In genomic region chr11:78246318-78247011, GRCm38 (mm10) we compare ENCODE assay signal across 9 mouse cellular contexts. TPM values are rescaled to one million over a fixed set of nuclear protein-coding genes. Genes with fewer than 3 reads are reported as not detected.
A peak's percentile ranks its signal among the peaks of the same experiment; 100 is the strongest.
DNase-seq lines count a peak whose midpoint lies in the region; ATAC-seq and TF ChIP-seq lines count a peak whose summit lies in the region.
"Had no signal": no experiment of that assay in that cellular context is flagged by ENCODE, and none has a peak within 500 bp of the region (broad histone marks: within the 10 kb centered on the region; RNA-seq: fewer than 3 reads in every experiment).

No protein-coding gene starts in this region.

- H3K4me3 ChIP-seq in heart, embryonic 15.5 days, result peak overlapping the region; percentile 99
- H3K4me3 ChIP-seq in ES-E14 (ENCODE audit: insufficient read depth in 1 of 2, low read depth in 1 of 2, low read length in 2 of 2, poor library complexity in 1 of 2, severe bottlenecking in 1 of 2), result peak overlapping the region; percentile 94 to 99
- H3K4me3 ChIP-seq in hindbrain, embryonic 11.5 days (ENCODE audit: low read depth, low read length), result peak overlapping the region; percentile 99
- peak overlapping the region; percentile 100 for H3K4me3 ChIP-seq in midbrain, embryonic 10.5 days

- 40% methylated on average over 7 of the region's 7 CpGs for WGBS in heart, embryonic 15.5 days
- WGBS in hindbrain, embryonic 11.5 days, result 54% methylated on average over 7 of the region's 7 CpGs
- WGBS in midbrain, embryonic 10.5 days, result 58% methylated on average over 7 of the region's 7 CpGs

- H3K9me3 ChIP-seq in heart, embryonic 15.5 days (replicated peaks), result no peaks in the 10 kb centered on the region
- no peaks in the 10 kb centered on the region for H3K9me3 ChIP-seq in ES-E14 (ENCODE audit: control insufficient read depth, insufficient read depth, low read depth, low read length)
- H3K9me3 ChIP-seq in hindbrain, embryonic 11.5 days (ENCODE audit: control insufficient read depth, low read length), result no peaks in the 10 kb centered on the region
- H3K9me3 ChIP-seq in midbrain, embryonic 10.5 days (replicated peaks), result no peaks in the 10 kb centered on the region

- intact Hi-C loops in heart, postnatal 14 days (cut with DNase I), result no loop called here
- intact Hi-C loops in left cerebral cortex, postnatal 25 days (cut with DNase I), result loop anchor here (2.0 kb wide), 1 partner anchor 14 kb away; the partner anchor contains the start of gene 2610507B11Rik

- in situ Hi-C loops in ES-E14 (cut with MboI; ENCODE audit: low sequenced_read_pairs in 2 of 2, unreplicated experiment in 2 of 2), result no loop called here

- H3K27me3 ChIP-seq in heart, embryonic 15.5 days, result no peaks in the 10 kb centered on the region
- H3K27me3 ChIP-seq in hindbrain, embryonic 11.5 days (ENCODE audit: control insufficient read depth, insufficient read depth, low read length), result no peaks in the 10 kb centered on the region
- H3K27me3 ChIP-seq in midbrain, embryonic 10.5 days (ENCODE audit: low read depth, poor library complexity, severe bottlenecking), result no peaks in the 10 kb centered on the region
- H3K27me3 ChIP-seq: Patski had no signal

- peak overlapping the region; percentile 98 for H3K27ac ChIP-seq in heart, embryonic 15.5 days
- peak overlapping the region; percentile 97; the same call in 1 of the 2 replicates for H3K27ac ChIP-seq in ES-E14 (ENCODE audit: insufficient read depth, low read depth, low read length, poor library complexity, severe bottlenecking)
- peak overlapping the region; percentile 86; the same call in 1 of the 2 replicates for H3K27ac ChIP-seq in hindbrain, embryonic 11.5 days (ENCODE audit: low read depth, low read length)
- 0 out of 2 replicates have a peak overlapping the region, but pooled peaks have one; percentile 91 for H3K27ac ChIP-seq in midbrain, embryonic 10.5 days (replicated peaks)

- no peak for ATAC-seq in heart, embryonic 15.5 days (replicated peaks; ENCODE audit: insufficient number of reproducible peaks, insufficient read depth, low FRiP score, low read depth)
- ATAC-seq in hindbrain, embryonic 11.5 days (ENCODE audit: low FRiP score), result no peak

- H3K9ac ChIP-seq in heart, embryonic 15.5 days, result peak overlapping the region; percentile 97
- H3K9ac ChIP-seq in ES-E14 (ENCODE audit: insufficient read depth, low read depth, low read length, poor library complexity, severe bottlenecking), result peak overlapping the region; percentile 16; the same call in 1 of the 2 replicates
- no peak overlapping the region; the same call in 1 of the 2 replicates for H3K9ac ChIP-seq in hindbrain, embryonic 11.5 days (ENCODE audit: low read depth, low read length)

- H3K4me2 ChIP-seq in heart, embryonic 15.5 days, result peak overlapping the region; percentile 82
- H3K4me2 ChIP-seq in hindbrain, embryonic 11.5 days (replicated peaks; ENCODE audit: low read depth, low read length), result peak overlapping the region; percentile 42

- peaks cover 14% of the 10 kb centered on the region for H3K36me3 ChIP-seq in heart, embryonic 15.5 days
- H3K36me3 ChIP-seq in ES-E14 (ENCODE audit: control insufficient read depth, insufficient read depth, low read length, poor library complexity, severe bottlenecking), result peaks cover 6% of the 10 kb centered on the region; the same call in 1 of the 2 replicates
- no peaks in the 10 kb centered on the region for H3K36me3 ChIP-seq in hindbrain, embryonic 11.5 days (ENCODE audit: control insufficient read depth, insufficient read depth, low read length)
- peaks cover 25% of the 10 kb centered on the region for H3K36me3 ChIP-seq in midbrain, embryonic 10.5 days

- H3K4me1 ChIP-seq in heart, embryonic 15.5 days (replicated peaks), result peaks cover 30% of the 10 kb centered on the region
- H3K4me1 ChIP-seq in ES-E14 (ENCODE audit: control insufficient read depth in 2 of 2, insufficient read depth in 2 of 2, low read length in 2 of 2, poor library complexity in 1 of 2), result peaks cover 11 to 17% of the 10 kb centered on the region in 2 experiments
- peaks cover 3% of the 10 kb centered on the region; the same call in 1 of the 2 replicates for H3K4me1 ChIP-seq in hindbrain, embryonic 11.5 days (replicated peaks; ENCODE audit: control insufficient read depth, insufficient read depth, low read length)
- peaks cover 33% of the 10 kb centered on the region for H3K4me1 ChIP-seq in midbrain, embryonic 10.5 days

- no peak for DNase-seq in heart, postnatal 14 days
- no peak for DNase-seq in ES-E14 (ENCODE audit: low read depth, low spot score)
- no peak for DNase-seq in hindbrain, embryonic 11.5 days (ENCODE audit: low spot score)
- DNase-seq in midbrain, embryonic 10.5 days (ENCODE audit: low spot score), result no peak
- no peak for DNase-seq in ovary, adult 18-20 months (ENCODE audit: low spot score)
- DNase-seq in frontal cortex, postnatal 14 days (ENCODE audit: low spot score in 2 of 2), result no peak
- no peak for DNase-seq in left cerebral cortex, postnatal 25 days (ENCODE audit: low spot score in 2 of 2)

TF ChIP-seq in ES-E14, 5 proteins besides CTCF, POLR2A, EP300 and RAD21:
- TF ChIP-seq ZC3H11A (IDR thresholded peaks at IDR 0.05; ENCODE audit: borderline replicate concordance, low read depth, low read length) (no peak), HCFC1 (IDR thresholded peaks at IDR 0.05; ENCODE audit: borderline replicate concordance, insufficient read depth, low read length) (no peak), ZNF384 (IDR thresholded peaks at IDR 0.05; ENCODE audit: low read depth, low read length) (no peak), MAFK (IDR thresholded peaks at IDR 0.05; ENCODE audit: insufficient read depth, low read depth, low read length) (no peak), CHD2 (IDR thresholded peaks at IDR 0.05; ENCODE audit: low read depth, low read length) (no peak)

RNA-seq across cellular contexts. Expression of gene Supt6, which starts 0.7 kb away (rescaled TPM):
- 12.9 and 18.6 TPM in 2 replicates for polyA plus RNA-seq in heart, embryonic 15.5 days (2015; fragmentation: Nextera tagmentation; extraction: Ambion mirVana)
- total RNA-seq in heart, postnatal 14 days (2021), result 10 to 100 TPM; 29.6 to 31.7 TPM
- total RNA-seq in ES-E14 (2012; rRNA removed), result 60.6 and 63.0 TPM in 2 replicates
- 26.1 and 26.2 TPM in 2 replicates for polyA plus RNA-seq in hindbrain, embryonic 11.5 days (2014; fragmentation: Nextera tagmentation; extraction: Ambion mirVana)
- 31.9 and 35.9 TPM in 2 replicates for polyA plus RNA-seq in midbrain, embryonic 10.5 days (2016; fragmentation: Nextera tagmentation; extraction: Ambion mirVana)
- 10 to 100 TPM; 92.2 to 95.8 TPM for total RNA-seq in left cerebral cortex, postnatal 25 days (2021)

RNA-seq across cellular contexts. Expression of gene Sdf2, which starts 0.9 kb away (rescaled TPM):
- 52.5 and 59.4 TPM in 2 replicates for polyA plus RNA-seq in heart, embryonic 15.5 days (2015; fragmentation: Nextera tagmentation; extraction: Ambion mirVana)
- 10 to 100 TPM; 49.8 to 51.3 TPM for total RNA-seq in heart, postnatal 14 days (2021)
- total RNA-seq in ES-E14 (2012; rRNA removed), result 81.3 and 123 TPM in 2 replicates
- 60.6 and 60.8 TPM in 2 replicates for polyA plus RNA-seq in hindbrain, embryonic 11.5 days (2014; fragmentation: Nextera tagmentation; extraction: Ambion mirVana)
- 51.0 and 52.9 TPM in 2 replicates for polyA plus RNA-seq in midbrain, embryonic 10.5 days (2016; fragmentation: Nextera tagmentation; extraction: Ambion mirVana)
- 10 to 100 TPM; 67.8 to 68.8 TPM for total RNA-seq in left cerebral cortex, postnatal 25 days (2021)

RNA-seq across cellular contexts. Expression of gene 2610507B11Rik, which starts 15.1 kb away (rescaled TPM):
- polyA plus RNA-seq in heart, embryonic 15.5 days (2015; fragmentation: Nextera tagmentation; extraction: Ambion mirVana), result 63.9 and 71.9 TPM in 2 replicates
- 100 to 1,000 TPM; 184 to 186 TPM for total RNA-seq in heart, postnatal 14 days (2021)
- total RNA-seq in ES-E14 (2012; rRNA removed), result 210 and 285 TPM in 2 replicates
- polyA plus RNA-seq in hindbrain, embryonic 11.5 days (2014; fragmentation: Nextera tagmentation; extraction: Ambion mirVana), result 65.4 and 94.5 TPM in 2 replicates
- 62.8 and 69.7 TPM in 2 replicates for polyA plus RNA-seq in midbrain, embryonic 10.5 days (2016; fragmentation: Nextera tagmentation; extraction: Ambion mirVana)
- 100 to 1,000 TPM; 179 to 197 TPM for total RNA-seq in left cerebral cortex, postnatal 25 days (2021)

RNA-seq across cellular contexts. Expression of gene BC030499, which starts 44.2 kb away (rescaled TPM):
- polyA plus RNA-seq in heart, embryonic 15.5 days (2015; fragmentation: Nextera tagmentation; extraction: Ambion mirVana), result 0.23 and 0.38 TPM in 2 replicates
- 1 to 10 TPM in 1 of 2 experiments, under 1 TPM in 1; 0.90 to 1.9 TPM for total RNA-seq in heart, postnatal 14 days (2021)
- total RNA-seq in ES-E14 (2012; rRNA removed), result 2.0 TPM in 2 replicates
- polyA plus RNA-seq in hindbrain, embryonic 11.5 days (2014; fragmentation: Nextera tagmentation; extraction: Ambion mirVana), result 0.11 and 0.20 TPM in 2 replicates
- polyA plus RNA-seq in midbrain, embryonic 10.5 days (2016; fragmentation: Nextera tagmentation; extraction: Ambion mirVana), result 0.34 and 0.43 TPM in 2 replicates
- 10 to 100 TPM; 15.3 to 19.1 TPM for total RNA-seq in left cerebral cortex, postnatal 25 days (2021)

RNA-seq across cellular contexts. Expression of gene Proca1, which starts 53.3 kb away (rescaled TPM):
- 2.9 and 3.0 TPM in 2 replicates for polyA plus RNA-seq in heart, embryonic 15.5 days (2015; fragmentation: Nextera tagmentation; extraction: Ambion mirVana)
- 1 to 10 TPM in 1 of 2 experiments, under 1 TPM in 1; 0.76 to 2.6 TPM for total RNA-seq in heart, postnatal 14 days (2021)
- total RNA-seq in ES-E14 (2012; rRNA removed), result 0.80 and 1.1 TPM in 2 replicates
- 1.0 and 1.2 TPM in 2 replicates for polyA plus RNA-seq in hindbrain, embryonic 11.5 days (2014; fragmentation: Nextera tagmentation; extraction: Ambion mirVana)
- 0.96 and 1.6 TPM in 2 replicates for polyA plus RNA-seq in midbrain, embryonic 10.5 days (2016; fragmentation: Nextera tagmentation; extraction: Ambion mirVana)
- total RNA-seq in left cerebral cortex, postnatal 25 days (2021), result 1 to 10 TPM; 6.2 to 6.4 TPM
